In the genomic region with DNA sequence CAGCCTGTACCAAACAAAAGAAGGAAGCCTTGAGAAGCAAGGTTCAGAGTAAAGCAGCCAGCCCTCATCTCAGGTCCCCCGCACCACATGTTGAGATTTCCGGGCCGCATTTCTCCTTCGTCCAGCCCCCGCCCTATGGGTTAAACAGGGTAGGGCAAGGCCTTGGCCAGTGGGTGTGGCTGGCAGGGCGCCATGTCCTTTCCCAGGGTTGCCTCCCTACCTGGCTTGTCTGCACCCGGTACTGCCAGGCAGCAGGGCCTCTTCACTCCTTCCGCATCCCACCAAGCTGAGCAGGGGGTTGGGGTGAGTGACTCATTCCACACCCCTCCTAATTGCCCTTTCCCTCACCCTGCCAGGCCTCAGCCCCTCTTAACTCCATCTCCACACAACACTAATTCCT, we compare ENCODE assay signal across 13 mouse cellular contexts. TPM values are rescaled to one million over a fixed set of nuclear protein-coding genes. Genes with fewer than 3 reads are reported as not detected.
DNase-seq lines count a peak whose midpoint lies in the region; ATAC-seq and TF ChIP-seq lines count a peak whose summit lies in the region.
"Had no signal": no experiment of that assay in that cellular context is flagged by ENCODE, and none has a peak within 500 bp of the region (broad histone marks: within the 10 kb centered on the region; RNA-seq: fewer than 3 reads in every experiment).

No protein-coding gene starts in this region.

- peak; percentile 10 for DNase-seq in right cerebral cortex, postnatal 4 days
- no peak for DNase-seq in right cerebral cortex, postnatal 36 days (ENCODE audit: low spot score in 2 of 2)
- DNase-seq in heart, postnatal 25 days (ENCODE audit: low spot score) = peak; percentile 19
- peak; percentile 72 for DNase-seq in lung, postnatal 14 days
- DNase-seq in urinary bladder, postnatal 4 days (ENCODE audit: low spot score in 2 of 2) = peak; percentile 76 to 86
- DNase-seq in forebrain, postnatal 0 days = no peak
- DNase-seq in gastrocnemius, postnatal 36 days = no peak

- no peak overlapping the region for H3K4me2 ChIP-seq in forebrain, postnatal 0 days (ENCODE audit: low read depth)
- H3K4me2 ChIP-seq: liver, embryonic 15.5 days had no signal

- 92% methylated on average over 8 of the region's 8 CpGs for WGBS in forebrain, postnatal 0 days

- H3K4me3 ChIP-seq in forebrain, postnatal 0 days (ENCODE audit: low read depth, low read length) = no peak overlapping the region
- H3K4me3 ChIP-seq: liver, embryonic 15.5 days had no signal

- no peaks in the 10 kb centered on the region for H3K9me3 ChIP-seq in forebrain, postnatal 0 days (ENCODE audit: low read length)
- H3K9me3 ChIP-seq: liver, embryonic 15.5 days had no signal

- no peak for TF ChIP-seq CTCF in forebrain, postnatal 0 days (IDR thresholded peaks at IDR 0.05; ENCODE audit: low read depth)

- ATAC-seq in forebrain, postnatal 0 days = no peak
- ATAC-seq in monocyte, adult 5-6 weeks (replicated peaks; ENCODE audit: insufficient number of reproducible peaks, low FRiP score, low TSS enrichment, poor library complexity, severe bottlenecking) = no peak

- no peaks in the 10 kb centered on the region for H3K4me1 ChIP-seq in forebrain, postnatal 0 days (ENCODE audit: insufficient read depth)
- H3K4me1 ChIP-seq: liver, embryonic 15.5 days had no signal

- no peaks in the 10 kb centered on the region for H3K27me3 ChIP-seq in forebrain, postnatal 0 days (ENCODE audit: insufficient read depth, low read length)
- H3K27me3 ChIP-seq: liver, embryonic 15.5 days; Patski had no signal

- H3K36me3 ChIP-seq in forebrain, postnatal 0 days (ENCODE audit: insufficient read depth) = no peaks in the 10 kb centered on the region
- H3K36me3 ChIP-seq: liver, embryonic 15.5 days had no signal

- H3K27ac ChIP-seq in forebrain, postnatal 0 days (ENCODE audit: low read depth, low read length) = no peak overlapping the region
- H3K27ac ChIP-seq: liver, embryonic 15.5 days had no signal

- no peak overlapping the region for H3K9ac ChIP-seq in forebrain, postnatal 0 days
- H3K9ac ChIP-seq: liver, embryonic 15.5 days had no signal

- intact Hi-C loops in heart, postnatal 25 days (cut with DNase I) = loop anchor here (5.0 kb wide), 2 partner anchors 114 to 701 kb away; no protein-coding TSS in a partner anchor
- intact Hi-C loops in gastrocnemius, postnatal 36 days (cut with DNase I) = loop anchor here (5.0 kb wide), 3 partner anchors 114 to 706 kb away; no protein-coding TSS in a partner anchor

RNA-seq across cellular contexts. Expression of gene Krt19, which starts 19.6 kb away (rescaled TPM):
- total RNA-seq in heart, postnatal 25 days (2021) = 10 to 100 TPM in 1 of 2 experiments, 1 to 10 TPM in 1; 9.8 to 16.4 TPM
- total RNA-seq in forebrain, postnatal 0 days (2014; rRNA removed) = 5.8 and 6.5 TPM in 2 replicates
- 3.8 and 7.0 TPM in 2 replicates for polyA plus RNA-seq in forebrain, postnatal 0 days (2015; fragmentation: Nextera tagmentation; extraction: Ambion mirVana)
- total RNA-seq in monocyte, adult 5-6 weeks (2017) = not detected in 3 replicates
- under 1 TPM; 0.41 to 0.57 TPM for total RNA-seq in gastrocnemius, postnatal 36 days (2021)
- polyA plus RNA-seq: Patski had no signal

RNA-seq across cellular contexts. Expression of gene Krt9, which starts 25.0 kb away (rescaled TPM):
- not detected for total RNA-seq in heart, postnatal 25 days (2021)
- total RNA-seq in forebrain, postnatal 0 days (2014; rRNA removed) = not detected in 2 replicates
- 0.06 TPM in 1 of 2 replicates, not detected in the other for polyA plus RNA-seq in forebrain, postnatal 0 days (2015; fragmentation: Nextera tagmentation; extraction: Ambion mirVana)
- total RNA-seq in monocyte, adult 5-6 weeks (2017) = not detected in 3 replicates
- not detected for total RNA-seq in gastrocnemius, postnatal 36 days (2021)
- polyA plus RNA-seq: large intestine, adult 2 months; liver, embryonic 15.5 days; neural tube, embryonic 11.5 days; Patski; testis, adult 2 months had no signal

RNA-seq across cellular contexts. Expression of gene Krt15, which starts 32.3 kb away (rescaled TPM):
- total RNA-seq in heart, postnatal 25 days (2021) = not detected
- not detected in 2 replicates for total RNA-seq in forebrain, postnatal 0 days (2014; rRNA removed)
- 0.17 and 0.47 TPM in 2 replicates for polyA plus RNA-seq in forebrain, postnatal 0 days (2015; fragmentation: Nextera tagmentation; extraction: Ambion mirVana)
- total RNA-seq in monocyte, adult 5-6 weeks (2017) = not detected in 3 replicates
- total RNA-seq in gastrocnemius, postnatal 36 days (2021) = not detected

RNA-seq across cellular contexts. Expression of gene Krt14, which starts 39.3 kb away (rescaled TPM):
- under 1 TPM; 0.73 to 0.78 TPM for total RNA-seq in heart, postnatal 25 days (2021)
- total RNA-seq in forebrain, postnatal 0 days (2014; rRNA removed) = 0.14 and 0.15 TPM in 2 replicates
- polyA plus RNA-seq in forebrain, postnatal 0 days (2015; fragmentation: Nextera tagmentation; extraction: Ambion mirVana) = 0.63 and 0.88 TPM in 2 replicates
- total RNA-seq in monocyte, adult 5-6 weeks (2017) = not detected in 3 replicates
- not detected for total RNA-seq in gastrocnemius, postnatal 36 days (2021)
- polyA plus RNA-seq: Patski; testis, adult 2 months had no signal

RNA-seq across cellular contexts. Expression of gene Krt13, which starts 46.7 kb away (rescaled TPM):
- total RNA-seq in heart, postnatal 25 days (2021) = not detected
- total RNA-seq in forebrain, postnatal 0 days (2014; rRNA removed) = not detected in 2 replicates
- polyA plus RNA-seq in forebrain, postnatal 0 days (2015; fragmentation: Nextera tagmentation; extraction: Ambion mirVana) = 0.31 TPM in 1 of 2 replicates, not detected in the other
- not detected in 3 replicates for total RNA-seq in monocyte, adult 5-6 weeks (2017)
- total RNA-seq in gastrocnemius, postnatal 36 days (2021) = not detected
- polyA plus RNA-seq: liver, embryonic 15.5 days; neural tube, embryonic 11.5 days; Patski; testis, adult 2 months had no signal

Comparison
In these comparisons a context has a peak if more than half of its experiments do, and no peak if none do; other contexts are left out.
1. DNase-seq: peak in right cerebral cortex, postnatal 4 days (single experiment), heart, postnatal 25 days (single experiment), lung, postnatal 14 days (single experiment) and urinary bladder, postnatal 4 days (2 of 2); none in right cerebral cortex, postnatal 36 days (0 of 2), forebrain, postnatal 0 days (single experiment) and gastrocnemius, postnatal 36 days (0 of 2).